Mouse (Mus musculus): ENCODE measurements at regions not wholly inside any gene's neighbourhood (a gene's known extent, or its start where the extent isn't known, plus 50 kb on each side); places are given as distances from the start of the nearest gene placed in this dataset.

DNA sequence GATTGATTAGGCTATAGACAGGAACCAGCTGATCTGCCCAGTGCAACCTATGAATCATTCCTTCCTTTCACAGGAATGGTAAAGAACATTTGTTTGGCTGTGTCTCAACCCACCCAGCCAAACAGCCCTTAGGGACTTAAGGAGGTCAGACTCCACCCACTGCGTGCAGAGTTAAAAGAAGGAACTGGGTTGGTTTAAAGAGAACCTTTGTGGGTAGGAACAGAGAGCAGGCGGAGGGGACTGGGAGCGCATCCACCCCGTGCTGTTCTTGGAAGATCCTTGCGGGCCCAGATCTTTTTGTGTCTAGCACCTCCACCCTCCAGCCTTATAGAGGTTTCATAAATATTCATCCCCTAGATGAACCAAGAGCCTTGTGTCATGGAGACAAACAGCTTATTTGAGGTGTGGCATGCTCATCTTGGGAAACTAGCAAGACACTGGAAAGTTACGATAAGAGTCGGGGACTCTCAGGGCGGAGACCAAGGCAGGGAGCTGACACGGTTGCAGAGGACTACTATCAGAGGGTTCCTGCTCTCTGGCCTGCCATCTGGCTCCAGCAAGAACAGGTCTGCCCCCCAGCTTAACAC lies 49.8 kb upstream of the Grhl3 start:
- no peak for TF ChIP-seq CTCF (IDR thresholded peaks at IDR 0.05)
- no peak for TF ChIP-seq EP300 (IDR thresholded peaks at IDR 0.05)

Measured in lung, postnatal 0 days (tissue).